Mouse (Mus musculus) heart, postnatal 0 days (tissue): ENCODE measurements around the gene Adat1.

Source experiments
- CTCF ChIP-seq: IDR thresholded peaks from 2 replicates; pipeline ENCODE4 v1.5.1; 2016; ENCODE audit warnings: antibody characterized with exemption, control low read depth, low read depth
- EP300 ChIP-seq: IDR thresholded peaks from 2 replicates; pipeline ENCODE4 v1.6.1; 2016; ENCODE audit warnings: antibody characterized with exemption, low read depth

- no peak for TF ChIP-seq CTCF
- TF ChIP-seq EP300, result no peak
These were observed 569 bp upstream of the Adat1 start for GRCm38 (mm10) chr8:111992703-111993039.
